Mouse (Mus musculus) ZHBTc4 (cell line): ENCODE measurements around the gene Nfil3.
A peak's percentile ranks its signal among the peaks of the same experiment; 100 is the strongest.

ENCODE experiments used
- DNase-seq: peaks from one replicate; pipeline ENCODE4 v3.0.0-alpha.2; 2011; ENCODE audit warnings: low read depth, low spot score

Nfil3 gene

GRCm38 (mm10) chr13:52942876-52943388 is 37.9 kb downstream of the Nfil3 start:
- DNase-seq: no peak

- DNase-seq: no peak
Observed at GRCm38 (mm10) chr13:52940956-52941355, 39.9 kb downstream of the Nfil3 start.

GRCm38 (mm10) chr13:52930582-52930981 is 50.3 kb downstream of the Nfil3 start:
- DNase-seq: no peak

GRCm38 (mm10) chr13:52929209-52930171 is 51.4 kb downstream of the Nfil3 start, which contains the start of gene Auh:
Auh (minus strand) TSS chr13:52929681.
- DNase-seq: peak; percentile 96

GRCm38 (mm10) chr13:52928392-52928791 is 52.5 kb downstream of the Nfil3 start:
- no peak for DNase-seq

GRCm38 (mm10) chr13:52924457-52924856 is 56.4 kb downstream of the Nfil3 start:
- peak; percentile 20 for DNase-seq

GRCm38 (mm10) chr13:52921966-52922365 is 58.9 kb downstream of the Nfil3 start:
- DNase-seq: no peak

GRCm38 (mm10) chr13:52921065-52921825 is 59.6 kb downstream of the Nfil3 start:
- DNase-seq: peak; percentile 78

GRCm38 (mm10) chr13:52919790-52920352 is 61.0 kb downstream of the Nfil3 start:
- no peak for DNase-seq

GRCm38 (mm10) chr13:52918333-52918732 is 62.5 kb downstream of the Nfil3 start:
- DNase-seq: no peak
